Mouse (Mus musculus): ENCODE results near the gene Slc25a33.

- TF ChIP-seq USF1 (IDR thresholded peaks at IDR 0.05; ENCODE audit: low read depth) (no peak), POLR2A (IDR thresholded peaks at IDR 0.05; ENCODE audit: insufficient read length, low read depth) (no peak), MAX (IDR thresholded peaks at IDR 0.05; ENCODE audit: low read depth) (no peak), TCF12 (IDR thresholded peaks at IDR 0.05; ENCODE audit: insufficient read depth, poor library complexity, severe bottlenecking) (no peak), POLR2AphosphoS2 (IDR thresholded peaks at IDR 0.05; ENCODE audit: insufficient read length, low read depth) (no peak), SRF (IDR thresholded peaks at IDR 0.05; ENCODE audit: control insufficient read depth, insufficient read length, low read depth) (no peak), MYOD1 (IDR thresholded peaks at IDR 0.05; ENCODE audit: control insufficient read depth in 1 of 3, insufficient read length in 2 of 3, low read depth in 2 of 3) (no peak), MYOG (IDR thresholded peaks at IDR 0.05; ENCODE audit: control insufficient read depth in 1 of 3, insufficient read depth in 1 of 3, insufficient read length in 2 of 3, low read depth in 2 of 3) (no peak)
Measured at GRCm38 (mm10) chr4:149711955-149712354, 62.1 kb downstream of the Slc25a33 start.

All from myocyte (in vitro differentiated cells).